In the genomic region with DNA sequence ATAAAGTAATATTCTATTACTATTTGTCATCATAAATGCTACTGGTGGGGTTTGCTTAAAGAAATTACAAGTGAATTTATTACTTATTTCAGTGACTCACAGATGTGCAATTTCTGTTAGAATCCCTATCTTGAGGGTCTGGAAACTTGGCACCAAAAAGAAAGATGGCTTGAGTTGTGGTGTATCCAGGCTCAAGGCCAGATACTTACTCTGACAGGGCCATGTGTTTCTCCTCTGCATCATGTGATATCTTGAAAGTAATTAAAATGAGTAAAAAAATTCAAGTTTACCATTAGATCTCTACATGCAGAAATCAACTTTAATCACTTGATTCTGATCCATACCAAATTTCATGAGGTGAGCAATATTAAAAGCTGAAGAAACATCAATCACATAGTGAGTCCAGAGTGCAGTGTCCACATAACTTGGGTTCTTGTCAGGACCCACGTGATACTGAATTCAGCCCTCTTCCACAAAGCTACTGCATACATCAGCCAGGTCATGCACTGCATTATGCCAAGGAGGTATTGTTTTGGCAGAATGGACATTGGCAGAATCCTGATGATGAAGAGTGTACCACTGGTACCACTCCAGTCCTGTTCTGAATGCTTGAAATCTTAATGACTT, we compare ENCODE assay signal across 28 mouse cellular contexts.
A peak's percentile ranks its signal among the peaks of the same experiment; 100 is the strongest.
DNase-seq lines count a peak whose midpoint lies in the region; ATAC-seq and TF ChIP-seq lines count a peak whose summit lies in the region.
"Had no signal": no experiment of that assay in that cellular context is flagged by ENCODE, and none has a peak within 500 bp of the region (broad histone marks: within the 10 kb centered on the region; RNA-seq: fewer than 3 reads in every experiment).

No protein-coding gene starts in this region.

- H3K4me2 ChIP-seq in heart, postnatal 0 days (ENCODE audit: low read depth, low read length): no peak overlapping the region
- no peak overlapping the region for H3K4me2 ChIP-seq in heart, embryonic 12.5 days
- H3K4me2 ChIP-seq in lung, embryonic 14.5 days: no peak overlapping the region
- H3K4me2 ChIP-seq: embryonic facial prominence, embryonic 12.5 days; forebrain, embryonic 15.5 days; hindbrain, embryonic 12.5 days; limb, embryonic 12.5 days; liver, embryonic 11.5 days had no signal

- H3ac ChIP-seq in C2C12 (ENCODE audit: control insufficient read depth, insufficient read length, low read depth): no peak overlapping the region

- no peak overlapping the region; the same call in 1 of the 2 replicates for H3K27ac ChIP-seq in heart, postnatal 0 days (ENCODE audit: low read depth)
- H3K27ac ChIP-seq in heart, embryonic 12.5 days (ENCODE audit: poor library complexity, severe bottlenecking): no peak overlapping the region
- no peak overlapping the region for H3K27ac ChIP-seq in lung, embryonic 14.5 days (ENCODE audit: low read depth)
- H3K27ac ChIP-seq: embryonic facial prominence, embryonic 12.5 days; forebrain, embryonic 10.5 days; forebrain, embryonic 15.5 days; hindbrain, embryonic 12.5 days; layer of hippocampus, adult 2 months; left cerebral cortex, adult 2 months; limb, embryonic 12.5 days had no signal

- H3K36me3 ChIP-seq in heart, postnatal 0 days (replicated peaks; ENCODE audit: control insufficient read depth, insufficient read depth, low read length): no peaks in the 10 kb centered on the region
- no peaks in the 10 kb centered on the region for H3K36me3 ChIP-seq in heart, embryonic 12.5 days
- H3K36me3 ChIP-seq in lung, embryonic 14.5 days (ENCODE audit: insufficient read depth): no peaks in the 10 kb centered on the region
- no peaks in the 10 kb centered on the region for H3K36me3 ChIP-seq in C2C12 (ENCODE audit: control insufficient read depth, insufficient read depth)
- H3K36me3 ChIP-seq: embryonic facial prominence, embryonic 12.5 days; forebrain, embryonic 10.5 days; forebrain, embryonic 15.5 days; G1E; hindbrain, embryonic 12.5 days had no signal

- H3K4me1 ChIP-seq in heart, postnatal 0 days (ENCODE audit: control insufficient read depth, insufficient read depth): no peaks in the 10 kb centered on the region
- no peaks in the 10 kb centered on the region for H3K4me1 ChIP-seq in heart, embryonic 12.5 days (replicated peaks)
- peaks cover 3% of the 10 kb centered on the region; the same call in 1 of the 2 replicates for H3K4me1 ChIP-seq in lung, embryonic 14.5 days (ENCODE audit: insufficient read depth)
- H3K4me1 ChIP-seq in lung, adult 2 months (ENCODE audit: control insufficient read depth, insufficient read depth, low read length): no peaks in the 10 kb centered on the region
- H3K4me1 ChIP-seq: embryonic facial prominence, embryonic 12.5 days; forebrain, embryonic 10.5 days; forebrain, embryonic 15.5 days; hindbrain, embryonic 12.5 days; limb, embryonic 12.5 days had no signal

- no peak for TF ChIP-seq POLR2A in lung, adult 2 months (IDR thresholded peaks at IDR 0.05; ENCODE audit: borderline replicate concordance, extremely low read depth, low read depth, low read length)

- no peak for TF ChIP-seq CTCF in heart, postnatal 0 days (IDR thresholded peaks at IDR 0.05; ENCODE audit: low read depth)
- no peak for TF ChIP-seq CTCF in lung, embryonic 14.5 days (IDR thresholded peaks at IDR 0.05; ENCODE audit: low read depth)
- TF ChIP-seq CTCF in lung, adult 2 months (IDR thresholded peaks at IDR 0.05; ENCODE audit: insufficient read depth, low read length): no peak
- TF ChIP-seq CTCF in C2C12 (IDR thresholded peaks at IDR 0.05; ENCODE audit: control insufficient read depth, insufficient read depth, insufficient read length): no peak

- no peaks in the 10 kb centered on the region for H3K27me3 ChIP-seq in heart, postnatal 0 days (ENCODE audit: control insufficient read depth, insufficient read depth, low read length)
- no peaks in the 10 kb centered on the region for H3K27me3 ChIP-seq in heart, embryonic 12.5 days (replicated peaks)
- no peaks in the 10 kb centered on the region for H3K27me3 ChIP-seq in lung, embryonic 14.5 days (ENCODE audit: insufficient read depth, low read length)
- no peaks in the 10 kb centered on the region for H3K27me3 ChIP-seq in C2C12 (ENCODE audit: control insufficient read depth, insufficient read depth, insufficient read length)
- H3K27me3 ChIP-seq: embryonic facial prominence, embryonic 12.5 days; forebrain, embryonic 15.5 days; hindbrain, embryonic 12.5 days; limb, embryonic 12.5 days had no signal

- WGBS in heart, postnatal 0 days: 39% methylated on average over 1 of the region's 1 CpGs
- WGBS in heart, embryonic 12.5 days: 41% methylated on average over 1 of the region's 1 CpGs
- 49% methylated on average over 1 of the region's 1 CpGs for WGBS in lung, embryonic 14.5 days
- WGBS in lung, adult 2 months: 63% methylated on average over 1 of the region's 1 CpGs

- no peaks in the 10 kb centered on the region for H3K79me2 ChIP-seq in C2C12 (ENCODE audit: control insufficient read depth, insufficient read depth)

- no peak overlapping the region for H3K9ac ChIP-seq in heart, postnatal 0 days (replicated peaks; ENCODE audit: low read depth, low read length)
- no peak overlapping the region for H3K9ac ChIP-seq in heart, embryonic 12.5 days
- no peak overlapping the region for H3K9ac ChIP-seq in lung, embryonic 14.5 days
- H3K9ac ChIP-seq: embryonic facial prominence, embryonic 12.5 days; forebrain, embryonic 15.5 days; hindbrain, embryonic 12.5 days; limb, embryonic 12.5 days had no signal

- ATAC-seq in heart, postnatal 0 days (ENCODE audit: insufficient read depth, low read depth): no peak
- no peak for ATAC-seq in heart, embryonic 12.5 days (ENCODE audit: insufficient number of reproducible peaks, low FRiP score)
- ATAC-seq in lung, embryonic 14.5 days (ENCODE audit: insufficient read depth): peak; percentile 94
- ATAC-seq: forebrain, embryonic 15.5 days; intestine, embryonic 16.5 days had no signal

- TF ChIP-seq EP300 in heart, postnatal 0 days (IDR thresholded peaks at IDR 0.05; ENCODE audit: low read depth): no peak

- DNase-seq in heart, postnatal 0 days (ENCODE audit: low spot score): peak; percentile 45
- DNase-seq in lung, embryonic 14.5 days: peak; percentile 82
- no peak for DNase-seq in lung, adult 2 months
- peak; percentile 50 for DNase-seq in NIH3T3 (ENCODE audit: low read depth)
- DNase-seq in embryo, embryonic 11 days: no peak
- DNase-seq: adrenal gland, postnatal 14 days; cerebellum, adult 11 months; cerebellum, adult 9-11 months; gastrocnemius, postnatal 25 days; heart, adult 11 months; heart, postnatal 36 days; kidney, adult 8-10 months; kidney, postnatal 36 days; midbrain, embryonic 14.5 days; spleen, adult 18-20 months; thymus, postnatal 25 days had no signal

- no peak overlapping the region for H3K4me3 ChIP-seq in heart, postnatal 0 days (ENCODE audit: low read depth, low read length)
- H3K4me3 ChIP-seq in heart, embryonic 12.5 days: no peak overlapping the region
- H3K4me3 ChIP-seq in lung, embryonic 14.5 days (ENCODE audit: low read depth, low read length): no peak overlapping the region
- no peak overlapping the region for H3K4me3 ChIP-seq in lung, adult 2 months (replicated peaks; ENCODE audit: extremely low read depth, low read depth, low read length)
- H3K4me3 ChIP-seq in C2C12 (ENCODE audit: insufficient read depth, poor library complexity, severe bottlenecking): no peak overlapping the region
- H3K4me3 ChIP-seq: embryonic facial prominence, embryonic 12.5 days; forebrain, embryonic 10.5 days; forebrain, embryonic 15.5 days; hindbrain, embryonic 12.5 days; layer of hippocampus, adult 2 months; left cerebral cortex, adult 2 months; limb, embryonic 12.5 days had no signal

- H3K79me3 ChIP-seq in C2C12 (ENCODE audit: low read depth): no peaks in the 10 kb centered on the region

- no peaks in the 10 kb centered on the region for H3K9me3 ChIP-seq in heart, postnatal 0 days (replicated peaks; ENCODE audit: control insufficient read depth, low read length)
- no peaks in the 10 kb centered on the region for H3K9me3 ChIP-seq in heart, embryonic 12.5 days (replicated peaks)
- H3K9me3 ChIP-seq in lung, embryonic 14.5 days (ENCODE audit: low read depth, low read length): no peaks in the 10 kb centered on the region
- H3K9me3 ChIP-seq: embryonic facial prominence, embryonic 12.5 days; forebrain, embryonic 10.5 days; forebrain, embryonic 15.5 days; G1E; hindbrain, embryonic 12.5 days; limb, embryonic 12.5 days had no signal

TF ChIP-seq in C2C12, 6 proteins besides CTCF, POLR2A, EP300 and RAD21:
- TF ChIP-seq CEBPB (IDR thresholded peaks at IDR 0.05; ENCODE audit: low read depth): no peak
- TF ChIP-seq USF1 (IDR thresholded peaks at IDR 0.05; ENCODE audit: low read depth): peak; percentile 83
- no peak for TF ChIP-seq MYOD1 (IDR thresholded peaks at IDR 0.05; ENCODE audit: control insufficient read depth, insufficient read length, low read depth)
- no peak for TF ChIP-seq FOSL1 (IDR thresholded peaks at IDR 0.05; ENCODE audit: insufficient read depth, low read length, poor library complexity, severe bottlenecking)
- TF ChIP-seq MAX (IDR thresholded peaks at IDR 0.05): no peak
- no peak for TF ChIP-seq MYOG (IDR thresholded peaks at IDR 0.05; ENCODE audit: control insufficient read depth, extremely low read depth, insufficient read length)

Comparison
In these comparisons a context has a peak if more than half of its experiments do, and no peak if none do; other contexts are left out.
1. DNase-seq: peak in heart, postnatal 0 days (single experiment), lung, embryonic 14.5 days (single experiment) and NIH3T3 (single experiment); none in lung, adult 2 months (single experiment) and embryo, embryonic 11 days (single experiment).